Mouse (Mus musculus): ENCODE measurements at regions not wholly inside any gene's neighbourhood (a gene's known extent, or its start where the extent isn't known, plus 50 kb on each side); places are given as distances from the start of the nearest gene placed in this dataset.
A peak's percentile ranks its signal among the peaks of the same experiment; 100 is the strongest.

- DNase-seq: no peak
Measured at GRCm38 (mm10) chr14:24550763-24551471, 64.0 kb downstream of the Rps24 start.

GRCm38 (mm10) chr14:24551472-24551783, 64.5 kb downstream of the Rps24 start:
- no peak for DNase-seq

- no peak for DNase-seq
Measured at GRCm38 (mm10) chr14:24564801-24565624, 78.1 kb downstream of the Rps24 start.

GRCm38 (mm10) chr14:24565718-24566322, 78.9 kb downstream of the Rps24 start:
- DNase-seq: no peak

- DNase-seq: no peak
Measured at GRCm38 (mm10) chr14:24575111-24575510, 88.2 kb downstream of the Rps24 start.

GRCm38 (mm10) chr14:24578535-24579111, 91.7 kb downstream of the Rps24 start:
- DNase-seq: peak; percentile 98

GRCm38 (mm10) chr14:24579153-24579795, 92.3 kb downstream of the Rps24 start:
- peak; percentile 67 for DNase-seq

- no peak for DNase-seq
Measured at GRCm38 (mm10) chr14:24586133-24586908, 99.4 kb downstream of the Rps24 start.

GRCm38 (mm10) chr14:24586982-24587672, 100.2 kb downstream of the Rps24 start:
- no peak for DNase-seq

- no peak for DNase-seq
Measured at GRCm38 (mm10) chr14:24588041-24588440, 101.1 kb downstream of the Rps24 start.

GRCm38 (mm10) chr14:24606444-24607173, 119.7 kb downstream of the Rps24 start:
- no peak for DNase-seq

- peak; percentile 86 for DNase-seq
Measured at GRCm38 (mm10) chr14:24608356-24608755, 121.4 kb downstream of the Rps24 start.

GRCm38 (mm10) chr14:24612254-24612995, 125.5 kb downstream of the Rps24 start:
- peak; percentile 76 for DNase-seq

GRCm38 (mm10) chr14:24615776-24616175, 128.9 kb downstream of the Rps24 start:
- no peak for DNase-seq

- DNase-seq: no peak
Measured at GRCm38 (mm10) chr14:24616306-24617125, 129.6 kb downstream of the Rps24 start.

- DNase-seq: no peak
Measured at GRCm38 (mm10) chr14:24617126-24617375, 130.1 kb downstream of the Rps24 start.

GRCm38 (mm10) chr14:24617393-24617861, 130.5 kb downstream of the Rps24 start:
- DNase-seq: no peak

- no peak for DNase-seq
Measured at GRCm38 (mm10) chr14:24618226-24619038, 131.5 kb downstream of the Rps24 start.

Data from cerebellum, adult 11-12 months (tissue).